Mouse (Mus musculus): ENCODE data around the gene Ccdc167. TPM values are rescaled to one million over a fixed set of nuclear protein-coding genes. Genes with fewer than 3 reads are reported as not detected.
A peak's percentile ranks its signal among the peaks of the same experiment; 100 is the strongest.

The Ccdc167 gene
- total and polyA plus RNA-seq, 2 experiments from 2014 or later: 7.4 to 7.7 TPM

DNA sequence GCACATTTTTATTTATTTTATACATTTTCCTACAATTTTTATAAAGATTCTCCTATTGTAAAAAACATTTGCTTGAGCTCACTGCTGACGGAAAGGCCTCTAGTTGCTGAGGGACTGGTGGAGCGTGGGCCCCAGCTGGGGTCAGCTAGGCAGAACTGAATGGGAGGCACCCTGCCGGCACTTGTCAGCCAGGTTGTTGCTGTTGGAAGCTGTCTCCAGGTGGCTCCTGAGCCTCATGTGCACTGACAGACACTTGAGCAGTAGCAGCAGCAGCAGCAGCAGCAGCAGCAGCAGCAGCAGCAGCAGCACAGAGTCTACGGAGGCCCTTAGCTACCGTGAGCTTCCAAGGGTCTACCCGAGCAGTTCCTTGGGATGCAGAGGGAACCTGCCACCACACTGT is 29.5 kb downstream of the Ccdc167 start:
- no peak overlapping the region for H3K9ac ChIP-seq
- peaks cover 80% of the 10 kb centered on the region for H3K36me3 ChIP-seq (ENCODE audit: insufficient read depth)
- no peaks in the 10 kb centered on the region for H3K27me3 ChIP-seq (ENCODE audit: insufficient read depth, low read length)
- no peak overlapping the region for H3K4me2 ChIP-seq (ENCODE audit: low read depth)
- no peaks in the 10 kb centered on the region for H3K9me3 ChIP-seq (ENCODE audit: low read length)
- no peak overlapping the region for H3K4me3 ChIP-seq (ENCODE audit: low read depth, low read length)
- H3K27ac ChIP-seq (ENCODE audit: low read depth, low read length): peak overlapping the region; percentile 70
- WGBS: 84% methylated on average over 6 of the region's 6 CpGs
- H3K4me1 ChIP-seq (ENCODE audit: insufficient read depth): no peaks in the 10 kb centered on the region
- no peak for TF ChIP-seq CTCF (IDR thresholded peaks at IDR 0.05; ENCODE audit: low read depth)
- ATAC-seq (no peak), DNase-seq (no peak)

DNA sequence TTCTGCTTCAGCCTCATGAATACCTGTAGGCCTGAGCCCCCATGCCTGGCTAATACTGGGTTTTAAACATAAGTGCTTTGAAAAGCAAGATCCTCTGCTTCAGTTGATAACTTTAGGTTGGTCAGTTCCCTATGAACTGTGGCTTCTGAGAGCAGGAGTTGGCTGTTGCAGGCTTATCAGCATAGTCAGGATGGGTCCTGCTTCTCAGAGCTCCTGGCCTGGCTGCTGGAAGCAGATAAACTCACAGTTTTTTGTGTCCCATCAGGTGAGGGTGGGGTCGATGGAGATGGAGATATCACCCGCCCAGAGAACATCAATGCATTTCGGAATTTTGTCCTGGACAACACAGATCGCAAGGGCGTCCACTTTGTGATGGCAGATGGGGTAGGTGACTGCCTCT is 30.1 kb downstream of the Ccdc167 start:
- H3K9ac ChIP-seq: no peak overlapping the region
- no peaks in the 10 kb centered on the region for H3K4me1 ChIP-seq (ENCODE audit: insufficient read depth)
- no peaks in the 10 kb centered on the region for H3K9me3 ChIP-seq (ENCODE audit: low read length)
- peaks cover 86% of the 10 kb centered on the region for H3K36me3 ChIP-seq (ENCODE audit: insufficient read depth)
- H3K27me3 ChIP-seq (ENCODE audit: insufficient read depth, low read length): no peaks in the 10 kb centered on the region
- no peak for ATAC-seq
- H3K4me2 ChIP-seq (ENCODE audit: low read depth): no peak overlapping the region
- DNase-seq: no peak
- no peak overlapping the region for H3K27ac ChIP-seq (ENCODE audit: low read depth, low read length)
- 96% methylated on average over 5 of the region's 5 CpGs for WGBS
- no peak overlapping the region for H3K4me3 ChIP-seq (ENCODE audit: low read depth, low read length)
- TF ChIP-seq CTCF (IDR thresholded peaks at IDR 0.05; ENCODE audit: low read depth): no peak

DNA sequence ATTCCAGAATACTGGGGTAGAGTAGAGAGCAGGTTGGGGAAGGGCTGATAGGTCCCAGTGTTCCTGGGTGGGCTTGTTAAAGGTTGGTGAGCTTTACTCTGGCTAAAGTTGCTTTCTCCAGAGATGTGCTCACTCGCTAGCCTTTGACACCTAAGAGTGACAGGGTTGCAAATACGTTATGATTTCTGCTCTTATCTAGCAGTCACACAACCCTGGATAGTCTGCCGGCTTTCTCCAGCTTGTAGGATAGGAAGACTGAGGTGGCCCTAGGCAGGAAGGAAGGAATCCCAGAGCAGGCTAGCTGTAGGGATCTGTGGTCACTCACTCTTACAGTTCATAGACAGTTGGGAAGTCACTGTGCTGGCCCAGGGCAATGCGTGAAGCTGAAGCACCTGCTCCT is 32.6 kb downstream of the Ccdc167 start:
- DNase-seq (no peak), ATAC-seq (no peak)
- Histone ChIP-seq H3K4me2 (ENCODE audit: low read depth) (no peak overlapping the region), H3K27me3 (ENCODE audit: insufficient read depth, low read length) (no peaks in the 10 kb centered on the region), H3K4me1 (ENCODE audit: insufficient read depth) (no peaks in the 10 kb centered on the region), H3K9ac (no peak overlapping the region), H3K9me3 (ENCODE audit: low read length) (no peaks in the 10 kb centered on the region), H3K4me3 (ENCODE audit: low read depth, low read length) (no peak overlapping the region), H3K27ac (ENCODE audit: low read depth, low read length) (no peak overlapping the region), H3K36me3 (ENCODE audit: insufficient read depth) (peaks cover 71% of the 10 kb centered on the region)
- TF ChIP-seq CTCF (IDR thresholded peaks at IDR 0.05; ENCODE audit: low read depth): no peak
- WGBS: 97% methylated on average over 4 of the region's 4 CpGs

DNA sequence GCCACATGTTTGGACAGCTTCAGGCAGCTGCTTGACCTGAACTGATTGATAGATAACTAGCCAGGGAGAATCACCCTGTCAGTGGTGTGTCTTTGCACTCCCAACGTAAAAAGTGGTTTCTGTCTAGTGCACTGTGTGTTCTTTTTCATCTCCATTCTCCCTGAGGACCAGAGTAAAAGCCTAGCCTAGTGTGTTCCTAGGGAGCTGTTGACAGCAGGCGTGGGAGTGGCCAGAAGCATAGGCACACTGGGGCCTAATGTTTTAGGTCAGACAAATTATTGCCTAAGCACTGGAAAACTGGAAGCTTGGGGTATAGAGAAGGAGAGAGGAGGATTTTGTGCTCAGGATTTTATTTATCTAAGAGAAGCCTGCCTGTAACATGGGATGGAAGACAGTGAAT is 33.7 kb downstream of the Ccdc167 start:
- peaks cover 78% of the 10 kb centered on the region for H3K36me3 ChIP-seq (ENCODE audit: insufficient read depth)
- WGBS: 83% methylated on average over 2 of the region's 2 CpGs
- ATAC-seq (no peak), DNase-seq (no peak)
- no peak overlapping the region for H3K4me3 ChIP-seq (ENCODE audit: low read depth, low read length)
- no peaks in the 10 kb centered on the region for H3K27me3 ChIP-seq (ENCODE audit: insufficient read depth, low read length)
- H3K27ac ChIP-seq (ENCODE audit: low read depth, low read length): no peak overlapping the region
- H3K9ac ChIP-seq: no peak overlapping the region
- H3K4me1 ChIP-seq (ENCODE audit: insufficient read depth): no peaks in the 10 kb centered on the region
- H3K4me2 ChIP-seq (ENCODE audit: low read depth): no peak overlapping the region
- no peaks in the 10 kb centered on the region for H3K9me3 ChIP-seq (ENCODE audit: low read length)
- TF ChIP-seq CTCF (IDR thresholded peaks at IDR 0.05; ENCODE audit: low read depth): no peak

DNA sequence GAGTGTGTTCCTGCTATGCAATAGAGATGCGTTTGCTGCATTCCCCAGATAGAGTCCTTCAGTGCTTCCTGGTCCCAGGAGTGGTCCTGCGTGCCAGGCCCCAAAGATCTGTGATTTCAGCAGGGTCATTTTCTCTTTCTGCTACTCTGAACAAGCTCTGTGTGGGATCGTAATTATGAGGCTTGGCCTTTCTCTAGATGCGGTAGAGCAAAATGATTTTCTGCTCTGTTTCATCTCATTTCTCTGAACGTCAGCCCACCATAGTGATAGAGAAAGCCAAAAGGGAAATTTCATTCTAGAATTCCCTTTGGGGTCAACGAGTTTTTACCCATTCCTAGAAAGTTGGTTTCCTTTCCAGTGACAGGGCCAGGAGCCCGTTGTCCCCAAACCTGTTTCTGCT is 34.6 kb downstream of the Ccdc167 start:
- 63% methylated on average over 7 of the region's 7 CpGs for WGBS
- DNase-seq (no peak), ATAC-seq (no peak)
- Histone ChIP-seq H3K9me3 (ENCODE audit: low read length) (no peaks in the 10 kb centered on the region), H3K27me3 (ENCODE audit: insufficient read depth, low read length) (no peaks in the 10 kb centered on the region), H3K4me1 (ENCODE audit: insufficient read depth) (no peaks in the 10 kb centered on the region), H3K4me2 (ENCODE audit: low read depth) (no peak overlapping the region), H3K4me3 (ENCODE audit: low read depth, low read length) (no peak overlapping the region), H3K27ac (ENCODE audit: low read depth, low read length) (no peak overlapping the region), H3K9ac (no peak overlapping the region), H3K36me3 (ENCODE audit: insufficient read depth) (peaks cover 80% of the 10 kb centered on the region)
- TF ChIP-seq CTCF (IDR thresholded peaks at IDR 0.05; ENCODE audit: low read depth): no peak

DNA sequence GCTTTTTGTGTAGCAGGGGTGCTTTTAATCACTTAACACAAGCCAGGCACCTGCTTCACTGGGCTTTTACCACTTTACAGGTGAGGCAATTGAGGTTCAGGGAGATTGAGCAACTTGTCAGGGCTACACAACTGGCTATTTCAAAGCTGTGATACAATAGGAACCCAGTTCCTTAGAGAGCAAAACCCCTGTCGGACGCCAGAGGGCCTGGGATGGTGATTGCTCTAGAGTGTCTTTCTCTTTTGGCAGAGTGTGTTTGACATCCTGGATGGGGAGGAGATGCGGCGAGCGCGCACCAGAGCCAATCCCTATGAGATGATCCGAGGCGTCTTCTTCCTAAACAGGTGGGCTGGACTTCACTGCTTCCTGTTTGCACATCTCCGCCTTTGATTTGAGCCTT is 35.2 kb downstream of the Ccdc167 start:
- H3K27me3 ChIP-seq (ENCODE audit: insufficient read depth, low read length): no peaks in the 10 kb centered on the region
- H3K4me3 ChIP-seq (ENCODE audit: low read depth, low read length): no peak overlapping the region
- H3K36me3 ChIP-seq (ENCODE audit: insufficient read depth): peaks cover 81% of the 10 kb centered on the region
- no peaks in the 10 kb centered on the region for H3K9me3 ChIP-seq (ENCODE audit: low read length)
- H3K4me2 ChIP-seq (ENCODE audit: low read depth): no peak overlapping the region
- no peak overlapping the region for H3K27ac ChIP-seq (ENCODE audit: low read depth, low read length)
- ATAC-seq (no peak), DNase-seq (no peak)
- 89% methylated on average over 9 of the region's 9 CpGs for WGBS
- no peaks in the 10 kb centered on the region for H3K4me1 ChIP-seq (ENCODE audit: insufficient read depth)
- no peak overlapping the region for H3K9ac ChIP-seq
- no peak for TF ChIP-seq CTCF (IDR thresholded peaks at IDR 0.05; ENCODE audit: low read depth)

DNA sequence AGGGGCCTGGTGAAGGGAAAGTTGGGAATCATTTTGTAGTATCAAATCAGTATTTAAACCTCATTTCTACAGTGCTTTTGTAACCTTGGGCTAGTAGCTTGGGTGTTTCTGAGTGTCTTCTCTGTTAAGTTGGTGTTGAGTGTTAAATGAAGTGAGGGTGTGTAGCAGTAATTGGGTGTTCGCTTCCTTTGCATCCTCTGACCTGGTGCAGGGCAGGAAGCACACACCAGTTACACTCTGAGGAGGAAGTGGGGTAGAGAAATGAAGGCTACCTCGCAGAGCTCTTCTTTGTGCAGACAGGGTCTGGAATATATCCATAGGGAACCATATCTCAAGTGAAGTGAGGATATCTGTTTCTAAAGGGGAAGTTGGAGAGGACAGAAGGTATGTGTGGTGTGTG is 35.9 kb downstream of the Ccdc167 start:
- no peaks in the 10 kb centered on the region for H3K4me1 ChIP-seq (ENCODE audit: insufficient read depth)
- 95% methylated on average over 2 of the region's 2 CpGs for WGBS
- no peaks in the 10 kb centered on the region for H3K9me3 ChIP-seq (ENCODE audit: low read length)
- H3K9ac ChIP-seq: no peak overlapping the region
- peaks cover 81% of the 10 kb centered on the region for H3K36me3 ChIP-seq (ENCODE audit: insufficient read depth)
- no peak for ATAC-seq
- TF ChIP-seq CTCF (IDR thresholded peaks at IDR 0.05; ENCODE audit: low read depth): no peak
- no peaks in the 10 kb centered on the region for H3K27me3 ChIP-seq (ENCODE audit: insufficient read depth, low read length)
- H3K27ac ChIP-seq (ENCODE audit: low read depth, low read length): no peak overlapping the region
- no peak overlapping the region for H3K4me3 ChIP-seq (ENCODE audit: low read depth, low read length)
- DNase-seq: no peak
- H3K4me2 ChIP-seq (ENCODE audit: low read depth): no peak overlapping the region

DNA sequence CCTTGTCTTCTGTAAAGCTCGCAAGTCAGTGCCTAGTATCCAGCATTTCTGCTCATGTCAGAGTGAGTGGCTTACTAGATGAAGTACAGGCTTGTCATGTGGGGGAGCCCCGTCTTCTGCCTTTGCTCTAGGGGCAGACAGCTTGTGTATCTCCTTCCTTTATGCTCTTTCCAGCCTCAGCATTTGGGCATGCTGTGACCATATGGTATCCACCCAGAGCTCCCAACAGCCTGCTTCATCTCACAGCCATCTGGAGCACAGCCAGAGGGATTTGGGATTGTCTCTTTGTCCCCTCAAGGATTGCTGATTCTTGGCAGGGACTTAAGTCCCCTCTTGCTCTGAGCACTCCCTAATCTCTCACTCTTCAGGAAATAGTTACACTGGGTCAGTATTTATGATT is 36.7 kb downstream of the Ccdc167 start:
- 43% methylated on average over 2 of the region's 2 CpGs for WGBS
- peak; percentile 75 for DNase-seq
- Histone ChIP-seq H3K4me2 (ENCODE audit: low read depth) (no peak overlapping the region), H3K27me3 (ENCODE audit: insufficient read depth, low read length) (no peaks in the 10 kb centered on the region), H3K36me3 (ENCODE audit: insufficient read depth) (peaks cover 82% of the 10 kb centered on the region), H3K4me1 (ENCODE audit: insufficient read depth) (no peaks in the 10 kb centered on the region), H3K9ac (no peak overlapping the region), H3K9me3 (ENCODE audit: low read length) (no peaks in the 10 kb centered on the region), H3K27ac (ENCODE audit: low read depth, low read length) (peak overlapping the region; percentile 45; the same call in 1 of the 2 replicates), H3K4me3 (ENCODE audit: low read depth, low read length) (no peak overlapping the region)
- peak; percentile 89 for ATAC-seq
- no peak for TF ChIP-seq CTCF (IDR thresholded peaks at IDR 0.05; ENCODE audit: low read depth)

All from forebrain, postnatal 0 days (tissue).